Mouse (Mus musculus): ENCODE measurements around the gene Tmem51.
"Not testable (repeated sequence)": the region's sequence is repeated elsewhere in the genome, so short reads cannot be mapped to it uniquely, and the experiment has no call there.

Tmem51 gene

GRCm38 (mm10) chr4:142024536-142024935 is 59.6 kb downstream of the Tmem51 start:
- no peak for DNase-seq (ENCODE audit: extremely low read depth, low read depth)

- no peak for DNase-seq (ENCODE audit: extremely low read depth, low read depth)
Observed at GRCm38 (mm10) chr4:142023166-142023565, 60.9 kb downstream of the Tmem51 start.

GRCm38 (mm10) chr4:142017686-142018085 is 66.4 kb downstream of the Tmem51 start:
- DNase-seq (ENCODE audit: extremely low read depth, low read depth), result no peak

GRCm38 (mm10) chr4:142014659-142015608 is 69.2 kb downstream of the Tmem51 start, which contains the start of gene Fhad1:
Fhad1 (minus strand) TSS chr4:142015082.
- no peak for DNase-seq (ENCODE audit: extremely low read depth, low read depth)

- DNase-seq (ENCODE audit: extremely low read depth, low read depth), result no peak
Observed at GRCm38 (mm10) chr4:142011236-142011635, 72.9 kb downstream of the Tmem51 start.

- DNase-seq (ENCODE audit: extremely low read depth, low read depth), result no peak
Observed at GRCm38 (mm10) chr4:142010441-142010840, 73.7 kb downstream of the Tmem51 start.

- DNase-seq (ENCODE audit: extremely low read depth, low read depth), result no peak
Observed at GRCm38 (mm10) chr4:142008206-142008605, 75.9 kb downstream of the Tmem51 start.

GRCm38 (mm10) chr4:142000581-142000980 is 83.5 kb downstream of the Tmem51 start:
- DNase-seq (ENCODE audit: extremely low read depth, low read depth), result no peak

GRCm38 (mm10) chr4:141999494-142000074 is 84.5 kb downstream of the Tmem51 start:
- DNase-seq (ENCODE audit: extremely low read depth, low read depth), result no peak

- no peak for DNase-seq (ENCODE audit: extremely low read depth, low read depth)
Observed at GRCm38 (mm10) chr4:141998282-141998821, 85.8 kb downstream of the Tmem51 start.

- DNase-seq (ENCODE audit: extremely low read depth, low read depth), result no peak
Observed at GRCm38 (mm10) chr4:141996880-141997279, 87.2 kb downstream of the Tmem51 start.

GRCm38 (mm10) chr4:141996086-141996485 is 88.0 kb downstream of the Tmem51 start:
- DNase-seq (ENCODE audit: extremely low read depth, low read depth), result no peak

GRCm38 (mm10) chr4:141994062-141994471 is 90.0 kb downstream of the Tmem51 start:
- not testable (repeated sequence) for DNase-seq (ENCODE audit: extremely low read depth, low read depth)

GRCm38 (mm10) chr4:141993347-141994061 is 90.6 kb downstream of the Tmem51 start:
- DNase-seq (ENCODE audit: extremely low read depth, low read depth), result no peak

GRCm38 (mm10) chr4:141992530-141993204 is 91.4 kb downstream of the Tmem51 start:
- DNase-seq (ENCODE audit: extremely low read depth, low read depth), result no peak

- no peak for DNase-seq (ENCODE audit: extremely low read depth, low read depth)
Observed at GRCm38 (mm10) chr4:141988178-141988577, 95.9 kb downstream of the Tmem51 start.

GRCm38 (mm10) chr4:141983689-141984088 is 100.4 kb downstream of the Tmem51 start:
- no peak for DNase-seq (ENCODE audit: extremely low read depth, low read depth)

GRCm38 (mm10) chr4:141981475-141981874 is 102.6 kb downstream of the Tmem51 start:
- no peak for DNase-seq (ENCODE audit: extremely low read depth, low read depth)

Measured in MEL-GATA-1-ER (cell line).